Mouse (Mus musculus): ENCODE measurements at regions not wholly inside any gene's neighbourhood (a gene's known extent, or its start where the extent isn't known, plus 50 kb on each side); places are given as distances from the start of the nearest gene placed in this dataset.

DNA sequence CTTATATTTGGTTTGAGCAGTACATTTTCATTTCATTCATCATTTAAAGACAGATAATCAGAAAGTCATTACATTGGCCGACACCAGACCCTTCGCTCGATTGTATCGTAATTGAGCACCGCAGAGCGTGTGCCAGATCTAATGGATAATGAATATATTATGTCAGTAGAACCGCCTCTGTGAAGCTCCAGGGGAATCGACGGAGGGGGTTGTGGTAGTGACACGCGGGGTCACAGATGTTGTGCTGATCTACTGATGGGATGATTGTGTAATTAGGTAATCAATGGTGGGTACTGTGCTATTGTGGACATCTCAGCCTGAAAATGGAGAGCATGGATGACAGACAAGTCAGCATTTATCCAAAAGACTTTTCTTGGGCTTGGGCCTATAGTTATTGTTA lies 414.3 kb upstream of the Tenm2 start:
- no peak for DNase-seq (ENCODE audit: low spot score in 2 of 2)

DNA sequence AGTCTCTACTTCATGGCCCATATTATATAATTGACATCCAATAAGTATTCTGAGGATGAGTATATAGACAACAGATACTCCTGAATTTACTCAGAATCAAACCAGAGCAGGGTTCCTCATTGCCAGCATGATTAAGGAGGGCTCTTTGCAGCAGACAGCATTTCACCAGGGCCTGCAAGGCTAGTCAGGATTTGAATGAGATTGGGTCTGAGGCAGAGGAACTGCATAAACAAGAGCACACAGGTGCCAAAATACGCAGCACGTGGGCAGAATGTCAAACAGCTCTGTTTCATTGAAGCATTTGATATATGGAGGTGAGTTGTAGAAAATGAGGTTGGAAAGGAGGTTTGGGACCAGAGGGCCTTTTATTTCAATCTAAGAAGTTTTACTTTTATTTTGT lies 387.5 kb upstream of the Tenm2 start:
- no peak for DNase-seq (ENCODE audit: low spot score in 2 of 2)

GRCm38 (mm10) chr11:37600533-37600932 lies 364.8 kb upstream of the Tenm2 start:
- no peak for DNase-seq (ENCODE audit: low spot score in 2 of 2)

GRCm38 (mm10) chr11:37582236-37582635 lies 346.5 kb upstream of the Tenm2 start:
- DNase-seq (ENCODE audit: low spot score in 2 of 2): no peak

DNA sequence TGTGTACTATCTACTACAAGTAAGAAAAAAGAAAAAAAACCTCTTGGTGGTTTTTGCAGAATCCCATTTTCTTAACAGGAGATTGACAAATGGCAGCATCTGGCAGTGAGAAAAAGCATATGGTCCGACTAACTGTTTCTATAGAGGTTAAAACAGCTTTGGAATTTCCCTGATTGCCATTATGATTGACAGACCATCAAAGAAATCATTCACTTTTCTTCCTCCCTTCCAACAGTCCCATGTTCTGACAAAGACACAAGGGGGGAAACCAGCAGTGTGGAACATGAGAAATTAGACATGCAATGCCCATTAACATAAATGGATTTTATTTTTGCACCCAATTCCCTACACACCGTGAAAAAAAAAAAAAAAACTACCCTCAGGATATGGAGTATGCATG lies 297.9 kb upstream of the Tenm2 start:
- DNase-seq (ENCODE audit: low spot score in 2 of 2): no peak

- DNase-seq (ENCODE audit: low spot score in 2 of 2): no peak
These were observed 296.7 kb upstream of the Tenm2 start for GRCm38 (mm10) chr11:37532476-37532875.

DNA sequence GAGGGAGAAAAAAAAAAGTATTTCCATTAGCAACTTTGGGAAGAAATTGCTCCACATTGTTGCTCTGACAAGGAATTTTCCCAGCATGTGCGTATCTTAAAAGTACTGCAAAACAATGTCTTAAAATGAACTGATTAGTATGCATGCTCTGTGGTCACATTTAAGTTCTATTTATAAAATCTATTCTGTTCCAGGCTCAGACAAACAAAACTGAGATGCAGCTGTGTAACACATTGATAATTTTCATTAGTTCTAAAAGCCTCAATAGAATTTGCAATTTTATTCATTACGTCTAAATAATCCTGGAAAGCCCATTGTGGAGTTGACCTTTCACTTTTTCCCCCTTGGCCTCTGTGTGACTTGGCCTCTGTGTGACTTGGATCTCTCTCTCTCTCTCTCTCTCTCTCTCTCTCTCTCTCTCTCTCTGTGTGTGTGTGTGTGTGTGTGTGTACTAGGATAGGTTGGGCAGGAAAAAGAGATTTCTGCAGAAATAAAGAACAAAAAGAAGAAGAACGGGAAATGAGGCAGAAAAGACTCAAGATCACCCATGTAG lies 262.8 kb upstream of the Tenm2 start:
- no peak for DNase-seq (ENCODE audit: low spot score in 2 of 2)

DNA sequence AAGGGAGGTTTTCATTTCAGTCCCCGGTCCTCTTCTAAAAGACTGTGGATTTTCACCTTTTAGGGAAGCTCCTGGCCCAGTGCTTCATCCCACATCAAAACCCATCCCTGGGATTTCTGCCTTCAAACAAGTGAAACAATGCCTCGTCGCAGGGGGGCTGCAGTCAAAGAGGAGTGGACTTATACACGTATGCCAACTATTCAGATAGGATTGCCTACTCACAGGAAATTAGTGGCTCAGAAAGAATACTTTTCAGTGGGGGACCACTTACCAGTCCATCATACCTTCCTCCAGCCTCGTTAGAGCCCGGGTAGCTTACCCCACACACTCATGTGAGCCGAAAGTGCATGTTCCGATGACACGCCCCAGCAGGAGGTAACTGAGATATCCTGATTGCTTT lies 262.1 kb upstream of the Tenm2 start:
- DNase-seq (ENCODE audit: low spot score in 2 of 2): no peak

GRCm38 (mm10) chr11:37480236-37480635 lies 244.5 kb upstream of the Tenm2 start:
- peak in 1 of 2 experiments; percentile 7 for DNase-seq (ENCODE audit: low spot score in 2 of 2)

DNA sequence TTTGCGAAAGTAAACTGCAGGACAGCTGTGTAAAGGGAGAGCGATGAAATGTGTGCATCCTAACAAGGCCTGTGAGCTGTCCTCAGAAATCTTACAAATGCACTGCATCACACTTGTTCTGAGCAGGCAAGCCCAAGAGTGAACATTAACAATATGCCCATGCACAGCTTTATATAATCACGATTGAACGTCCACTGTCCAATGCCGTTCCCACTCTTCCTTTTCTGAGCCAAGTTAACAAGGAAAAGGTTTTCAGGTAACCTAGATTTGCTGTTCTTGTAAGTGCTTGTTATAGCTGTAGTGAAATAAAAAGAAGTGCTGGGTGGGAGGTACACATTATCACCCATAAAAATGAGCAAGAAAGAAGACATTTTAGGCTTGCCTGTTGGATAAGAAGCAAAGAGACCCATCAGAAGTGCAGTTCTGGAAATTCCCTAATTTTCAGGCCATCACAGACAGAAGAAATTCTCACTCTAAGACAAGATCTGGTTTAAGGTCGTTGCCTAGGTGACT lies 243.3 kb upstream of the Tenm2 start:
- DNase-seq (ENCODE audit: low spot score in 2 of 2): no peak

DNA sequence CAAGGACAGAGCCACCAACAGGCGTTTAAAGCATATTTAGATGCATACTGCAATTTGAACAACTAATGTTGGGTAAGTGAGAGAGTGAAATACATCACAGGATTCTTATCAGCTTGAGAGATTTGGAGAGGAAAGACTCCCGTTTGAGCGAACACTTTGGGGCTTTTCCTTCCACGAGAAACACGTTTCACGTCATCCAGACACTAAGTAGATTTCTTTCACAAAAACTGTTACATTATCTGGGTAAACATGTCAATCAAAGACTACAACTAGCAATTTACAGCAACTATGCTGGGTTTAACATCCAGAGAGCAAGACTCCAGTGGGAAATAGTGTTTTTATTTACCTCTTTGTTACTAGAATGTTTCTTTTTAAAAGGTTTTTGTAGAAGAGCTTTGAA lies 238.3 kb upstream of the Tenm2 start:
- no peak for DNase-seq (ENCODE audit: low spot score in 2 of 2)

- DNase-seq (ENCODE audit: low spot score in 2 of 2): no peak
These were observed 228.1 kb upstream of the Tenm2 start for GRCm38 (mm10) chr11:37463658-37464420.

DNA sequence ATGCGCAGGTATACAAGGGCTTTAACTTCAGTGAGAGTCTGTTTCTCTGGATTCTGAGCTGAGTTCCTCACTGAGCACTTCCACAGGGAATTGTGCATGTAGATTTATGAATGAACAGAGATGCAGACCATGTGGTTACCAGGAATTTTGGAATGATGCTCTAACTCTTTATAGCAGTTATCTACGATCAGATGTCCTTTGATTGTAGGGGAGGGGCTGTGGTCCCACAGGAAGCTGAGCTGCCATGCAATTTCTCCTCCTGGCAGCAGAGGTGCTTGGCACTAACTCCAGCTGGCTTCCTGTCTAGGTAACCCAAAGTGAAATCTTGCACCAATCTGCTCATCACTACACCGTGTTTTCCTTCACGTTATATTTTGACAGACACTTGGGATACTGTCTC lies 226.6 kb upstream of the Tenm2 start:
- DNase-seq (ENCODE audit: low spot score in 2 of 2): no peak

GRCm38 (mm10) chr11:37447361-37447760 lies 211.6 kb upstream of the Tenm2 start:
- no peak for DNase-seq (ENCODE audit: low spot score in 2 of 2)

- DNase-seq (ENCODE audit: low spot score in 2 of 2): no peak
These were observed 210.9 kb upstream of the Tenm2 start for GRCm38 (mm10) chr11:37446626-37447025.

- no peak for DNase-seq (ENCODE audit: low spot score in 2 of 2)
These were observed 207.0 kb upstream of the Tenm2 start for GRCm38 (mm10) chr11:37442781-37443180.

DNA sequence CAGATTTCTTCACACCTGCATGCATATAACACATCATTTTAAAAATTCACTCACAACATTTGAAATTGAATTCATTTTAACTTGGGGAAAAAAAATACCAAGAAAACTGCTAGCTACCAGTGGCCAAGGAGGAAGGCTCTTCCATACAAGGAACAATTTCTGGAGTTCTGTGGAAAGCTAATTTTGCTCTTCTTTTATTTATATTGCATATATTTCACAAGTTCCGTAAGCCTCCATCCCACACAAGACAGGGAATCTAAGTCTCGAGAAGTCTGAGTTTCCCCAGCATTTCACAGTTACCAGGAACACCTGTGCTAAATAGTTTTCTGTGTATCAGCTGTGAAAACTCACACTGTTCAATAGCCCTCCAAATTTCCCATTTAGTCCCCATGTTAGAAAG lies 198.8 kb upstream of the Tenm2 start:
- DNase-seq (ENCODE audit: low spot score in 2 of 2): no peak

DNA sequence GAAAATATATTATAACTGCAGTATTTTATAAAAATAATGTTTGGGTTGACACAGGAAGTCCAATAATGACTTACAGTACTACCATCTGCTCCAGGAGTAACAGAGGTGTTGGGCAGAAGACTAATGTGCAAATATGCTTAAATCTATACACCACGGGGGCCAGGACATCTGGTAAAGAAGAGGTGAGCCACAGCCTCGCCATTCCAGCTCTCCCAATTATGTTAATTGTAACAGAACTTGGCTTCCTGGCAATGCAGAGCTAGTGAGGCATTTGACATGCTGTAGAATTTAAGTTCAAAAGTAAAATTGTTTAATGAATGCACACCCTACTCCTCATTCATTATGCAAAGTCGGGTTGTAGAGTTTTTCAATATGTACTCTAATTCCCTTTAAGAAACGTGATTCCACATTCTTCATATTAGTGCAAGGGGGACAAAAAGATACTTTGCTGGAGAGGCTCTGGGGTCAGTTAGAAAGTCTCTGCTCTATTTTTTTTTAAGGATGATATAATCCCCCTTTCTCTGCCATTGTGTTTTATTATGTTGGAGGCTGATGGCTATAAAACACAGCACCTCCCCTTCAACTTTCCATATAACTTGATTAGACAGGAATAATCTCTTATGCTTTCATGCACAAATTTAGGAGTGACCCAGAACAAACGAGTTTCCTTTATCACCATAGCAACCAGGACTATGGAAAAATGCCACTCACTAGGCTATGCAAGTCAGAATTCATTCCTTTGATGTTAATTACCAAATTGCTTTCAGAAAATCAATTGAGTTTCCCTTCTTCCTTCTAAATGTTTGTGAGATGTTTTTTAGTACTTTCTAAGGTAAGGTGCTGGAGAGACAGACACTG lies 188.8 kb upstream of the Tenm2 start:
- DNase-seq (ENCODE audit: low spot score in 2 of 2): no peak

GRCm38 (mm10) chr11:37412868-37413267 lies 177.1 kb upstream of the Tenm2 start:
- no peak for DNase-seq (ENCODE audit: low spot score in 2 of 2)

- DNase-seq (ENCODE audit: low spot score in 2 of 2): no peak
These were observed 132.2 kb upstream of the Tenm2 start for GRCm38 (mm10) chr11:37367971-37368370.

- DNase-seq (ENCODE audit: low spot score in 2 of 2): peak in 1 of 2 experiments; percentile 5
These were observed 128.7 kb upstream of the Tenm2 start for GRCm38 (mm10) chr11:37364430-37364829.

DNA sequence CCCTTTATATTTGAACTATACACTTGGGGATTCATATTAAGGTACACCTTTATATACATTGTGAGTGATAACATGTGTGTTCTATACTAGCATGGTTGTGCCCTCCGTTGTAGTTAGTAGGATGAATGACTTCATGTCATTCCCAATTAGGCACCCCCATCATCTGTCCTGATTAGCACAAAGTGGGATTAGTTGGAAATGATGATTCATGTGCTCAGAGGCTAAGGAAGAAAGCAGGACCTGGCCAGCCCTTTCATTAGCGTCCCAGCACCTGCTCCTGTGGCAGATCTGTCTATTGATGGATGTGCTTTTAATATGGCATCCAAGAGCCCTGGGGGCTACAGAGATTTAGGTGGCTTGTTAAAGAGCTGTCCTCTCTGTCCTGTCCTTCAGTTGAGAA lies 119.3 kb upstream of the Tenm2 start:
- DNase-seq (ENCODE audit: low spot score in 2 of 2): no peak

- DNase-seq (ENCODE audit: low spot score in 2 of 2): no peak
These were observed 73.9 kb upstream of the Tenm2 start for GRCm38 (mm10) chr11:37309691-37310090.
